Mouse (Mus musculus) G1E (cell line): ENCODE results near the gene Surf6. TPM values are rescaled to one million over a fixed set of nuclear protein-coding genes. Genes with fewer than 3 reads are reported as not detected.

Experiments used
- ATAC-seq: 2 replicates; pipeline ENCODE4 v1.8.0; 2016; ENCODE audit warnings: mild to moderate bottlenecking; ENCODE audit not compliant: insufficient number of reproducible peaks, poor library complexity, low FRiP score, severe bottlenecking; ENCODE audit errors: extremely low read depth
- DNase-seq: peaks from one replicate; pipeline ENCODE4 v3.0.0; 2012; ENCODE audit warnings: low spot score
- H3K27me3 ChIP-seq: 2 replicates; pipeline ENCODE4 v1.6.1; 2012; ENCODE audit warnings: mild to moderate bottlenecking, low read length, inconsistent platforms; ENCODE audit not compliant: insufficient read depth
- H3K36me3 ChIP-seq: replicated peaks from 2 replicates; pipeline ENCODE3; 2012; ENCODE audit warnings: mild to moderate bottlenecking, inconsistent platforms
- H3K4me1 ChIP-seq: 2 replicates; pipeline ENCODE4 v1.6.1; 2012; ENCODE audit warnings: low read depth, low read length, inconsistent platforms, mixed read lengths; ENCODE audit not compliant: insufficient read depth
- H3K4me3 ChIP-seq: 2 replicates; pipeline ENCODE4 v1.5.1; 2012; ENCODE audit warnings: low read depth, mild to moderate bottlenecking, inconsistent platforms, low read length, moderate library complexity, mixed read lengths
- H3K9me3 ChIP-seq: replicated peaks from 2 replicates; pipeline ENCODE4 v1.6.1; 2012; ENCODE audit warnings: inconsistent platforms
- CTCF ChIP-seq: IDR thresholded peaks from 2 replicates; pipeline ENCODE4 v1.5.1; 2012; ENCODE audit warnings: low read depth, low read length, inconsistent platforms, mixed read lengths
- GATA1 ChIP-seq: IDR thresholded peaks from 2 replicates; pipeline ENCODE4 v1.6.1; 2012; ENCODE audit warnings: borderline replicate concordance, low read length, inconsistent platforms, mixed read lengths
- GATA2 ChIP-seq: IDR thresholded peaks from 2 replicates; pipeline ENCODE4 v1.6.1; 2012; ENCODE audit warnings: low read depth, low read length, inconsistent platforms, borderline replicate concordance
- POLR2AphosphoS5 ChIP-seq: IDR thresholded peaks from 2 replicates; pipeline ENCODE4 v1.6.1; 2012; ENCODE audit warnings: low read depth, low read length, inconsistent platforms; ENCODE audit not compliant: insufficient replicate concordance
- TAL1 ChIP-seq: conservative IDR thresholded peaks from 2 replicates; pipeline ENCODE4 v1.6.1; 2012; ENCODE audit warnings: low read depth, low read length, inconsistent platforms, mixed read lengths
- polyA plus RNA-seq: library from polyadenylated mRNA; stranded (reverse); fragments of >175 nt; gene quantifications from 2 replicates; pipeline ENCODE4 v1.2.3, GENCODE M21; 2012
- total RNA-seq, 2 experiments: library from RNA; stranded (forward) in 1 of 2; stranded (reverse) in 1 of 2; fragments of 200-1000 nt in 1 of 2; fragments of >200 nt in 1 of 2; fragmentation: Nextera tagmentation in 1 of 2; gene quantifications; 2 replicates each; pipeline ENCODE4 v1.2.3; 2014 to 2017

Gene Surf6
- total and polyA plus RNA-seq, 3 experiments, result 20.7 to 52.5 (median 34.8) TPM

- Histone ChIP-seq H3K36me3 (peaks cover 71% of the 10 kb centered on the region), H3K27me3 (no peaks in the 10 kb centered on the region), H3K4me1 (peaks cover 74% of the 10 kb centered on the region), H3K9me3 (no peaks in the 10 kb centered on the region), H3K4me3 (peak overlapping the region; percentile 99)
- DNase-seq (no peak), ATAC-seq (no peak)
- peak; percentile 11; the same call in 1 of the 2 replicates for TF ChIP-seq POLR2AphosphoS5
- TF ChIP-seq GATA1, result no peak
- TF ChIP-seq TAL1, result no peak
- no peak for TF ChIP-seq CTCF
Measured at GRCm38 (mm10) chr2:26913416-26914147, 10.9 kb upstream of the Surf6 start.

- H3K4me3 ChIP-seq, result peak overlapping the region; percentile 99
- peaks cover 71% of the 10 kb centered on the region for H3K36me3 ChIP-seq
- TF ChIP-seq POLR2AphosphoS5, result no peak; the same call in 1 of the 2 replicates
- peaks cover 74% of the 10 kb centered on the region for H3K4me1 ChIP-seq
- no peak for ATAC-seq
- no peaks in the 10 kb centered on the region for H3K9me3 ChIP-seq
- no peaks in the 10 kb centered on the region for H3K27me3 ChIP-seq
- DNase-seq, result no peak
Measured at GRCm38 (mm10) chr2:26912253-26912770, 9.6 kb upstream of the Surf6 start.

GRCm38 (mm10) chr2:26910994-26911765 is 8.5 kb upstream of the Surf6 start:
- Histone ChIP-seq H3K36me3 (peaks cover 74% of the 10 kb centered on the region), H3K9me3 (no peaks in the 10 kb centered on the region), H3K4me3 (peak overlapping the region; percentile 99), H3K27me3 (no peaks in the 10 kb centered on the region), H3K4me1 (peaks cover 74% of the 10 kb centered on the region)
- ATAC-seq, result no peak
- no peak for TF ChIP-seq CTCF
- no peak for TF ChIP-seq TAL1
- no peak for TF ChIP-seq GATA2
- TF ChIP-seq POLR2AphosphoS5, result no peak
- no peak for TF ChIP-seq GATA1
- no peak for DNase-seq

- Histone ChIP-seq H3K9me3 (no peaks in the 10 kb centered on the region), H3K4me3 (peak within 1 kb of the TSS; percentile 99), H3K27me3 (no peaks in the 10 kb centered on the region), H3K36me3 (peaks cover 82% of the 10 kb centered on the region), H3K4me1 (peaks cover 73% of the 10 kb centered on the region)
- no peak for TF ChIP-seq GATA2
- no peak for TF ChIP-seq TAL1
- no peak for TF ChIP-seq POLR2AphosphoS5
- ATAC-seq (peak; percentile 42; the same call in 1 of the 2 replicates), DNase-seq (peak; percentile 88)
Measured at GRCm38 (mm10) chr2:26910124-26910993, 7.7 kb upstream of the Surf6 start, which contains the start of the genes Med22 and Rpl7a. TSS of gene Med22 (minus strand) at chr2:26910677. TSS of gene Rpl7a (plus strand) at chr2:26910764.

GRCm38 (mm10) chr2:26909387-26909784 is 6.7 kb upstream of the Surf6 start:
- Histone ChIP-seq H3K36me3 (peaks cover 83% of the 10 kb centered on the region), H3K27me3 (no peaks in the 10 kb centered on the region), H3K4me1 (peaks cover 67% of the 10 kb centered on the region), H3K9me3 (no peaks in the 10 kb centered on the region), H3K4me3 (peak overlapping the region; percentile 99)
- no peak for DNase-seq
- TF ChIP-seq GATA1 (no peak), GATA2 (no peak), TAL1 (no peak), POLR2AphosphoS5 (no peak), CTCF (no peak)
- no peak for ATAC-seq
